Comparison of ENCODE assay signal across 16 mouse cellular contexts in the genomic region with DNA sequence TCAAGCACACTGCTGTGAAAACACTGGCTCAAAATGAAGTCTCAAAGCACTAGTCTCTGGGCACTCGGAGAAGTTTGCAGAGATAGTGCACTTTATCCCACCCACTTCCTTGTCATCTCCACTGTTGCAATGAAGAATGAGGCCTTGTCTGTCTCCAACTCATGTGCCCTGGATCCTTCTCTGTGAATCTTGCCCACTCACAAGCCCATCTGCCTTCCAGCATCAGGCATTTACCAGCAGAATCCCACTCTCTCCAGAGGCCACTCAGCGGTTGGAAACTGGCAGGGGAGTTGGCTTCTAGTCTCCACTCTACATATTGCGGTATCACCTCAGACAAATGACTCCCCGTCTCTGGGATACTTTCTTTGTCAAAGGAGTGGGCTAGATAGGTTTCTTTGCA.
"Had no signal": no experiment of that assay in that cellular context is flagged by ENCODE, and none has a peak within 500 bp of the region (broad histone marks: within the 10 kb centered on the region; RNA-seq: fewer than 3 reads in every experiment).

No protein-coding gene starts in this region.

- H3K4me1 ChIP-seq: neural tube, embryonic 13.5 days; neural tube, embryonic 15.5 days; stomach, embryonic 15.5 days had no signal

- ATAC-seq: midbrain, embryonic 16.5 days had no signal

- H3K9ac ChIP-seq: lung, embryonic 14.5 days; midbrain, embryonic 12.5 days; neural tube, embryonic 13.5 days; neural tube, embryonic 15.5 days; stomach, embryonic 15.5 days had no signal

- H3K4me3 ChIP-seq: midbrain, embryonic 10.5 days; midbrain, embryonic 12.5 days; myocyte; neural tube, embryonic 13.5 days; neural tube, embryonic 15.5 days; stomach, embryonic 15.5 days had no signal

- H3K36me3 ChIP-seq: midbrain, embryonic 10.5 days; midbrain, embryonic 12.5 days; stomach, embryonic 15.5 days had no signal

- H3K27ac ChIP-seq: midbrain, embryonic 10.5 days; midbrain, embryonic 12.5 days; neural tube, embryonic 13.5 days; neural tube, embryonic 15.5 days; stomach, embryonic 15.5 days; stomach, postnatal 0 days had no signal

- H3K4me2 ChIP-seq: lung, embryonic 14.5 days; midbrain, embryonic 12.5 days; neural tube, embryonic 13.5 days; neural tube, embryonic 15.5 days; stomach, embryonic 15.5 days had no signal

- DNase-seq: lung, adult 18-20 months; lung, embryonic 14.5 days; lung, postnatal 4 days; midbrain, embryonic 14.5 days; right cerebral cortex, postnatal 14 days; thymus, adult 2 months; thymus, postnatal 25 days; thymus, postnatal 4 days had no signal

- H3K9me3 ChIP-seq: midbrain, embryonic 10.5 days; midbrain, embryonic 12.5 days; neural tube, embryonic 13.5 days; neural tube, embryonic 15.5 days; stomach, embryonic 15.5 days had no signal

- H3K27me3 ChIP-seq: midbrain, embryonic 12.5 days; neural tube, embryonic 13.5 days; neural tube, embryonic 15.5 days; stomach, embryonic 15.5 days had no signal
